Mouse (Mus musculus) intestine, embryonic 14.5 days (tissue): Measurements from ENCODE around the gene OR5BS1P. TPM values are rescaled to one million over a fixed set of nuclear protein-coding genes. Genes with fewer than 3 reads are reported as not detected.
"Not testable (repeated sequence)": the region's sequence is repeated elsewhere in the genome, so short reads cannot be mapped to it uniquely, and the experiment has no call there.

Experiments
- ATAC-seq: fragments of 200-750 bp; cut with Nextera tagmentation; replicated peaks from 2 replicates; pipeline ENCODE4 v1.8.0; 2017; ENCODE audit warnings: low read depth, moderate number of reproducible peaks, moderate TSS enrichment, moderate library complexity; ENCODE audit not compliant: low FRiP score, low TSS enrichment
- DNase-seq: peaks from one replicate; pipeline ENCODE4 v3.0.0-alpha.2; 2018; ENCODE audit warnings: low spot score
- H3K27ac ChIP-seq: fragments of 300-500 bp; sonication (generic); 2 replicates; pipeline ENCODE4 v1.5.1; 2014; ENCODE audit warnings: low read depth, mild to moderate bottlenecking, control low read depth
- H3K27me3 ChIP-seq: fragments of 300-500 bp; sonication (generic); replicated peaks from 2 replicates; pipeline ENCODE4 v1.6.1; 2014; ENCODE audit warnings: low read length, control low read depth; ENCODE audit not compliant: control insufficient read depth, insufficient read depth
- H3K36me3 ChIP-seq: fragments of 300-500 bp; sonication (generic); 2 replicates; pipeline ENCODE4 v1.6.1; 2014; ENCODE audit warnings: low read length, control low read depth; ENCODE audit not compliant: control insufficient read depth, insufficient read depth
- H3K4me1 ChIP-seq: fragments of 300-500 bp; sonication (generic); replicated peaks from 2 replicates; pipeline ENCODE4 v1.6.1; 2014; ENCODE audit warnings: low read length, control low read depth, mixed read lengths; ENCODE audit not compliant: control insufficient read depth, insufficient read depth
- H3K4me2 ChIP-seq: fragments of 300-500 bp; sonication (generic); 2 replicates; pipeline ENCODE4 v1.6.1; 2014; ENCODE audit warnings: low read length
- H3K4me3 ChIP-seq: fragments of 300-500 bp; sonication (generic); 2 replicates; pipeline ENCODE4 v1.5.1; 2014; ENCODE audit warnings: low read depth, low read length, control low read depth, mixed read lengths
- H3K9ac ChIP-seq: fragments of 300-500 bp; sonication (generic); 2 replicates; pipeline ENCODE4 v1.6.1; 2014; ENCODE audit warnings: mild to moderate bottlenecking, low read length
- H3K9me3 ChIP-seq: fragments of 300-500 bp; sonication (generic); 2 replicates; pipeline ENCODE4 v1.6.1; 2016; ENCODE audit warnings: low read length, control low read depth; ENCODE audit not compliant: control insufficient read depth
- WGBS: fragments of 180-500 bp; shearing (Covaris S2); extraction: QIAGEN DNeasy Blood & Tissue Kit; methylation state at CpG from one replicate; pipeline ENCODE4 v1.1.7; 2014; 5-methylcytosine and 5-hydroxymethylcytosine counted together
- polyA plus RNA-seq: library from polyadenylated mRNA; unstranded; fragments of >200 nt; fragmentation: Nextera tagmentation; extraction: Ambion mirVana; gene quantifications from 2 replicates; pipeline ENCODE4 v1.2.1, GENCODE M21; 2014

The OR5BS1P gene
- not detected in 2 replicates for polyA plus RNA-seq

DNA sequence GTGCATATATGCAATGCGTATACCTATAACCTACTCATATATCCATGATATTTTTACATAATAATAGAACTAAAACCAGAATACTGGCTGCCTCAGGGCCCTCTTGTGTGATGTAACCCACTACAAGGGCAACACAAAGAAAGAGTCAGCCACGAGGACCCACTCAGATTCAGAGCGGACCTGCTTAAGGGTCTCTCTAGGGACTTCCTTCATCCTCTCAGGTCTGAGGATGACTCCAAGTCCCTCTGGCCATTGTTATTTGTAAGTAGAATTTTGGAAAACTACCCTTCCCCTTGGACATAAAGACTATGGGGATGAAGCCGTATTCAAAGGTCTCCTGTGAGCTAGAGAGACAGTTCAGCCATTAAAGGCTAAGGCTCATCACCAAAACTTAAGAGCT lies at the start of gene OR5BS1P:
Gene OR5BS1P, plus strand, starts transcription at position 301 of the 400 bp plus-strand sequence.
- H3K9me3 ChIP-seq = no peaks in the 10 kb centered on the region
- H3K27ac ChIP-seq = no peak within 1 kb of the TSS
- 88% methylated on average over 4 of the region's 4 CpGs for WGBS
- no peak within 1 kb of the TSS for H3K4me2 ChIP-seq
- no peaks in the 10 kb centered on the region for H3K27me3 ChIP-seq
- ATAC-seq (no peak), DNase-seq (no peak)
- no peaks in the 10 kb centered on the region for H3K36me3 ChIP-seq
- no peaks in the 10 kb centered on the region for H3K4me1 ChIP-seq
- H3K9ac ChIP-seq = no peak within 1 kb of the TSS
- H3K4me3 ChIP-seq = no peak within 1 kb of the TSS

DNA sequence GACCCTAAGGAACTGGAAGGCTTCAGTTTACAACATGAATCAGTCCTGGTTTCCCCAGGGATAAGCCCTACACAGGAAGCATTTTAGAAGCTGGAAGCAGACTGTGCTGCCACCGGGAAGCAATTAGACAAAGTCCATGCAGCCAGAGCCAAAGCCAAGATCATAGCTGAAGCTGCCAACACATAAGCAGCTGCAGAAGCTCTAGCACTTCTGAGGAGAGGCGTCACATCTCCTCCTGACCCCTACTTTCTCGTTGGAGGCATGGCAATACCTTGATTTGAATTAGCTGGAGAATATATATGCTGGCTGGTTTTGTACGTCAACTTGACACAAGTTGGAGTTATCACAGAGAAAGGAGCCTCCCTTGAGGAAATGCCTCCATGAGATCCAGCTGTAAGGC lies 48.8 kb upstream of the OR5BS1P start:
- no peak overlapping the region for H3K4me3 ChIP-seq
- H3K4me2 ChIP-seq = no peak overlapping the region
- H3K9me3 ChIP-seq = no peaks in the 10 kb centered on the region
- H3K9ac ChIP-seq = no peak overlapping the region
- H3K27ac ChIP-seq = no peak overlapping the region
- H3K4me1 ChIP-seq = peaks cover 9% of the 10 kb centered on the region; the same call in 1 of the 2 replicates
- ATAC-seq (no peak), DNase-seq (no peak)
- H3K36me3 ChIP-seq = no peaks in the 10 kb centered on the region
- no peaks in the 10 kb centered on the region for H3K27me3 ChIP-seq
- WGBS = 56% methylated on average over 4 of the region's 4 CpGs

DNA sequence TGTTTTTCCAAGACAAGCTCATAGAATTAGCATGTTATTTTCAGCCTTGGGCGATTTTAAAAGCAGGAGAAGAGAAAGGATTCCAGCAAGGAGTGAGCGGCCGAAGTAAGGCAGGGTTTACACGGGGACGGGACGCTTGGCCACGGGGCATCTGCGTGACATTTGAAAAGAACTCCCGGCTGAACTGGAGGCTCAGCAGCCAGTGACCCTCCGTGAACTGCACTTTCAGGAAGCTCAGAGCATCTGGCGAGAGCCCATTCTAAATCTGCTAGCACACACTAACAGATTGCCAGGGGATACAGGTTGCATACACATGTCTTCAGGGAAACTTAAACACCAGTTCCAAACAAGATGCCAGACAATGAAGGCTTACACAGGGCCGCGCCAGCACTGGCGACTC lies 45.4 kb upstream of the OR5BS1P start:
- Histone ChIP-seq H3K27ac (no peak overlapping the region), H3K4me3 (no peak overlapping the region), H3K4me1 (peaks cover 9% of the 10 kb centered on the region; the same call in 1 of the 2 replicates), H3K9ac (no peak overlapping the region), H3K4me2 (peak overlapping the region; percentile 20; the same call in 1 of the 2 replicates), H3K27me3 (no peaks in the 10 kb centered on the region), H3K9me3 (no peaks in the 10 kb centered on the region), H3K36me3 (no peaks in the 10 kb centered on the region)
- ATAC-seq = no peak
- WGBS = 48% methylated on average over 14 of the region's 14 CpGs
- DNase-seq = no peak

DNA sequence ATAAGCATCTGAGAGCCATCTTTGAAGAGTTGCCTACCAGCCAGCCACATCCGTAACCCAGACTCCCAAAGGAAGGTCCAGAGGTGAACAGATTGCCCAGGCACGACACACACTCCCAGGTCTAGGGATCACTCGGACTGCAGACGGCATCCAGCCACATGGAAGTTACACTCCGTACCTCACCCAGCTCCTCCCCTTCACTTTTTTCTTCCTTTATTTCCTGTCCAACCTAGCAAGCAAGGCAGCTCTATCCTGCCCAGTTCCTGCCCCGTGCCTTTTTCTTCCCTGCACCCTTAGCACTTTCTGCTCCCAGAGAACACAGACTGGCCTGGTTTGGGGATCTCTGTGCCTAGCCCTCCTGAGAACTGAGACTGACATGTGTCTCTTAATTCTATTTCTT lies 44.9 kb upstream of the OR5BS1P start:
- Histone ChIP-seq H3K27ac (no peak overlapping the region), H3K4me1 (peaks cover 9% of the 10 kb centered on the region; the same call in 1 of the 2 replicates), H3K27me3 (no peaks in the 10 kb centered on the region), H3K9me3 (no peaks in the 10 kb centered on the region), H3K4me2 (peak overlapping the region; percentile 20; the same call in 1 of the 2 replicates), H3K4me3 (no peak overlapping the region), H3K36me3 (no peaks in the 10 kb centered on the region), H3K9ac (no peak overlapping the region)
- no peak for ATAC-seq
- no peak for DNase-seq
- 32% methylated on average over 6 of the region's 6 CpGs for WGBS

GRCm38 (mm10) chr15:98425188-98425587 lies 44.5 kb upstream of the OR5BS1P start:
- peaks cover 9% of the 10 kb centered on the region; the same call in 1 of the 2 replicates for H3K4me1 ChIP-seq
- DNase-seq = no peak
- H3K9ac ChIP-seq = no peak overlapping the region
- ATAC-seq = no peak; the same call in 1 of the 2 replicates
- no peaks in the 10 kb centered on the region for H3K9me3 ChIP-seq
- no peaks in the 10 kb centered on the region for H3K27me3 ChIP-seq
- no peak overlapping the region for H3K4me2 ChIP-seq
- H3K27ac ChIP-seq = no peak overlapping the region
- WGBS = 62% methylated on average over 7 of the region's 7 CpGs
- no peaks in the 10 kb centered on the region for H3K36me3 ChIP-seq
- H3K4me3 ChIP-seq = no peak overlapping the region

DNA sequence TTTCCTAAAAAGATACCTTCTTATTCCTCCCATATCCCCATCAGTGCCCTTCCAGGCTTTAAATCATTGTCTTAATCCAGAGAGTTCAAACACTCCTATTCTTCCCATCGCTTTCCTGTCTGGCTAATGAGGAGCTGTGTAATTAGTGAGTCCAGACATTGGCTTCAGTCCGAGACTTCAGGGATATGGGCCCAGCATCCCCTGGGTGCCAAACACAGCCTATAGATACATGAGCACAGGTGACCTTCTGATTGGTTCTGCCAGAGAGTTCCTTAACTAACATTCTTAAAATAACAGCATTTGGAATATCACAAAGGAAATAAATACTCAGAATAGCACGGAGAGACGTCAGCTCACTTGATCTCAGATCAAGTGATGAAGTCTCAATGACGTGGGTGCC lies 38.8 kb upstream of the OR5BS1P start, which contains the start of gene Olfr282:
Gene Olfr282, plus strand, starts transcription at position 301 of the 400 bp plus-strand sequence.
- not testable (repeated sequence) for H3K9me3 ChIP-seq, H3K27ac ChIP-seq, H3K4me3 ChIP-seq, ATAC-seq, H3K36me3 ChIP-seq, DNase-seq, H3K27me3 ChIP-seq, H3K4me2 ChIP-seq, H3K9ac ChIP-seq, H3K4me1 ChIP-seq
- 78% methylated on average over 5 of the region's 5 CpGs for WGBS

- Histone ChIP-seq H3K9ac (no peak overlapping the region), H3K27me3 (no peaks in the 10 kb centered on the region), H3K4me2 (no peak overlapping the region), H3K27ac (no peak overlapping the region), H3K9me3 (no peaks in the 10 kb centered on the region), H3K36me3 (no peaks in the 10 kb centered on the region), H3K4me3 (no peak overlapping the region), H3K4me1 (no peaks in the 10 kb centered on the region)
- WGBS = 81% methylated on average over 3 of the region's 3 CpGs
- DNase-seq (no peak), ATAC-seq (no peak)
Measured at GRCm38 (mm10) chr15:98444561-98444960, 25.1 kb upstream of the OR5BS1P start.

DNA sequence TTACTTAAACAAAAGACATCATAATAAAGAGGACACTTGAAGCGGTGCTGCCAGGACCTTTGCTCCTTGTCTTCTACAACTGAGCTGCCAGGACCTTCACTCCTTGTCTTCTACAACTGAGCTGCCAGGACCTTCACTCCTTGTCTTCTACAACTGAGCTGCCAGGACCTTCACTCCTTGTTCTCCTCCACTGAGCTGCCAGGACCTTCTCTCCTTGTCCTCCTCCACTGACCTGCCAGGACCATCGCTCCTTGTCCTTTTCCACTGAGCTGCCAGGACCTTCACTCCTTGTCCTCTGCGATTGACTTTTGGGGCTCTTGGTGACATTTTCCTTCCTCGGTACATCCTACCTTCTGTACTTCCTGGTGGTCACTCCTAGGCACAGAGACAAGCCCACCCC lies 21.2 kb upstream of the OR5BS1P start:
- no peak overlapping the region for H3K27ac ChIP-seq
- no peaks in the 10 kb centered on the region for H3K36me3 ChIP-seq
- ATAC-seq = no peak
- no peaks in the 10 kb centered on the region for H3K9me3 ChIP-seq
- no peak for DNase-seq
- H3K4me2 ChIP-seq = no peak overlapping the region
- no peak overlapping the region for H3K9ac ChIP-seq
- WGBS = 61% methylated on average over 4 of the region's 4 CpGs
- no peaks in the 10 kb centered on the region for H3K27me3 ChIP-seq
- no peak overlapping the region for H3K4me3 ChIP-seq
- H3K4me1 ChIP-seq = no peaks in the 10 kb centered on the region

DNA sequence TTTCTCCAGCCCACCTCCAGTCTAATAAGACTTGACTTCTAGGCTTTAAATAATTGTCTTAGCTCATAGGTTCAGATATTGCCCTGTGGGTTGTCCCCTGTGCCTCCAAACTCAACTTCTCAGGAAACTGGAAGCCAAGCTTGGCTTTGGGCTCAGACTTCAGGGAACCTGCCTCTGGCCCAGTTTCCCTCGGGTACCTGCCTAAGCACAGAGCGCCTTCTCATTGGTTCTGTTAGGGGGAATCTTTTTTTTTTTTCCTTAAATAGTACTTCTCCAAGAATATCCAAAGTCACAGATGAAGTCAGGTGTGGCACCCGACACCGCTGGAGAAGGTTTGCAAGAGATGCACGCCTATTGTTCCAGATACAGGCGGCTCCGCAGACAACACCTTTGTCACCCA lies 17.4 kb upstream of the OR5BS1P start, which contains the start of gene Olfr281:
Gene Olfr281, plus strand, starts transcription at position 301 of the 400 bp plus-strand sequence.
- Histone ChIP-seq H3K36me3 (no peaks in the 10 kb centered on the region), H3K4me1 (no peaks in the 10 kb centered on the region), H3K27me3 (no peaks in the 10 kb centered on the region), H3K9me3 (no peaks in the 10 kb centered on the region), H3K27ac (no peak within 1 kb of the TSS), H3K4me2 (no peak within 1 kb of the TSS), H3K4me3 (no peak within 1 kb of the TSS), H3K9ac (no peak within 1 kb of the TSS)
- WGBS = 93% methylated on average over 7 of the region's 7 CpGs
- DNase-seq (no peak), ATAC-seq (no peak)
